Mouse (Mus musculus) activated CD4-positive, CD25-positive, alpha-beta regulatory T cell, adult 4 months (primary cell): Measurements from ENCODE around the gene Mrpl2. TPM values are rescaled to one million over a fixed set of nuclear protein-coding genes. Genes with fewer than 3 reads are reported as not detected.
A peak's percentile ranks its signal among the peaks of the same experiment; 100 is the strongest.

ENCODE experiments used
- ATAC-seq: one replicate; pipeline ENCODE4 v1.8.0; 2017
- polyA plus RNA-seq, 2 experiments: library from polyadenylated mRNA; unstranded; fragments of 100-300 nt; shearing (Covaris generic); gene quantifications; one replicate each; pipeline ENCODE4 v1.2.1; 2017

The Mrpl2 gene
- polyA plus RNA-seq, 2 experiments from 2014 or later: 67.3 to 68.4 TPM

DNA sequence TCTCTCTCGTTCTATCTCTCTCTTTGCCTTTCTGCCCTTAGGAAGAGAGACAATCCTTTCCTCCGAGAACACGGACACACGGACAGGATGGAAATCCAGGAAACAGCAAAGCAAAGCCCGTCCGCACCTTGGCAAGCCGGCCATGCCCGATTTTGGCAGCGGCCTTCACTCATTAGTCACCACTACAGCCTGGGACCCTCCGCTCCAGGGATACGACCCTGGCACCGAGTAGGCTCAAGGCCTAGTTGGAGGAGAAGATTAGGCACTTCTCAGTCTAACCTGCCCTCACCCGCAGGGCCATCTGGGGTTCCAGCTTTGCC is 17.6 kb upstream of the Mrpl2 start:
- no peak for ATAC-seq

DNA sequence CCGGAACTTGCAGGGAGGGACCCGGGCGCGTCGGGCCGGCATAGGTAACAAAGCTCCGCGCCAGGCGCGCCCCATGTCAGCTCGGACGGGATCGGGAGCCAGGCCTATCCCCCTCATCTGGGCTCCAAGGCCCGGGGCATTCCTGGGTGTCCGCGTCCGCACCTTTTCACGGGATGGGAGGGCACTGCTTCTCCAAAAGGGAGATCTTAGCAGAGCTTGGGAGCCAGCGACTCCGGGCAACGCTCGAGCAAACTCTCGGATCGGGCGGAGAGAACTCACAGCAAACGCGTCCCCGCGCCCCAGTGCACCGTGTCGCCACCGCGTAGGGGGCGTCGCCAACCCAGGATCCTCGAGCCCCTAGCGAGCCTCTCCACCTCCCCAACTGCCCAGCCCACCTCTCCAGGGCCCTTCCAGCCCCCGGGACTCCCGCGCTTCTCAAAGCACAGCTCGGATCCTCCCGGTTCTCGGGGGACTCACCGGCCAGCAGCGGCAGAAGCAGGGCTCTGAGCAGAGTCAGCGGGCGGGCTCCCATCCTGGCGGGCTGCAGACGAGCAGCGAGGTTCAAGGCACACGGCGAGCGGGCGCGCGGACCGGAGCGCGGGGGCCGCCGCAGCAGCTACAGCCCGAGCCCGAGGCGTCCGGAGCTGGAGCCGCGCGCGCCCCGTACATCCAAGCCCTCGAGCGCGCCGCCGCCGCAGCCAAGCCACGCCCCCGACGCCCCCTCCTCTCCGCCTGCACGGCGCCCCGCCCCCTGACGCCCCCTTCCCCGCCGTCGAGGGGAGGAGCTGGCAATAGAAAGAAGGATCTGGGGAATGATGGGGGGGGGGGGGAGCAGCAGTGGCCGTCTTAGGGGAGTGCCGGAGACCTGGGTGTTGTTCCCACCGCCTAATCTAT is 17.0 kb upstream of the Mrpl2 start, which contains the start of gene Ptk7:
Ptk7 (minus strand) TSS at position 714 of the 894 bp plus-strand sequence.
- ATAC-seq: no peak

DNA sequence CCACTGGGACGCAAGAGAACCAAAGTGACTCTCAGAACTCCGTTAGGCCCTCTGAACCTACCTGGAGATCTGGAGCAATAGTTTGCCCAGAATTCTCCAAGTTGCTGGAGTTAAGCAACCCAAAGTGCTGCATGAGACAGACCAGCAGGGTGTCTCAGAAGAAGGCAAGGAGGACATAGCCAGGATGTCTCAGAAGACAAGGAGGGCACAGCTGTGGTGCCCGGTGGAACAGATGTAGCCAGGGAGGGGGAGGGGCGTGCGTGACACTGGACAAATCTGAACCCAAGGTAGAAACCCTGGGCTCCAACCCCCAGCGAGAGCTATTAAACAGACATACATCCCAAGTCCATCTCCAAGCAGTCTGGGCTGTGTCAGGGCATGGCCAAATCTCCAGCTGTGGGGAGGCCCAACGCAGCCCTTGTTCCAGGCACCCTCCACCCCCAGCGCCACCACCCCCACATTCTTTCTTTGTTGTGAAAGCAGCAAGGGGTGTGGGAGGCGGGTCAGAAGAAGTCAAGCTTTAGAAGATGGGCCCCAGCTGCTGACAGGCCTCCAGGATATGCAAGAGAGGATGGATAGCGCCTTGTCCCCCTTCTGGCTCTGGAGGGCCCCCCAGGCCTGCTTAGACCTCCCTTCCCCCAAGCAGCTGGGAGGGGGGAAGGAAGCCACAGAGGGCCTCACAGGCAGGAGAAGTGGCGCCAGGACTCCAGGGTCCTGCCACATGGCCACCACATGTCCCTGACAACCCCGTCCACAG is 16.2 kb upstream of the Mrpl2 start:
- no peak for ATAC-seq

DNA sequence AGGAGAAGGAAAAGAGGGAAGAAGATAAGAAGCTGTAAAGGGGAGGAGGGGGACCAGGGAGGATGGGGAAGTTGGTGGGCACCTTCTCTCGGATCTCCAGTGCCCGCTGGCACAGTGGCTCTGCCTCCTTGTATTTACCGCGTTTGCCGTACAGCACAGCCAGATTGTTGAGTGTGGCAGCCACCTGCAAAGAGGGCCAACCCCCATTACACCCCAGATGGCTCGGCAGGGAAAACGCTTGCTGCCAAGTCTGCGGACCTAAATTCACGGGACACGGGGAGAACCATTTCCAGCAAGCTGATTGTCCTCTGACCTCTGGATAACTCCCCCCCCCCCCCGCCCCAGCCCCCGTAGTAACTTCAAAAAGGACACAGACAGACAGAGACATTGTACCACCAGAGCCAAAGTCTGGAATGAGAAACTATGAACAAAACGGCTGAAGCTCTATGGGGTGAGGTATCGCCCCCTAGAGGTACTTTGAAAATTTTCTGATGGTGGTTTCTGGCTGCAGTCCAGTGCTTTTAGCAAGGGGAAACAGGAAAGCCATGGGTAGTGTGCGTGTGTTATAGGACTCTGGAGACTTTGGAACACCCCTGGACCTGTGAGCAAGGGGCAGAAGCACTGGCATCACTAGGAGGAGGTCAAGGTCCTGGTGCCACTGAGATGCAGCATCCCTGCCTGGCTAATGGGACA is 9.1 kb upstream of the Mrpl2 start:
- no peak for ATAC-seq

DNA sequence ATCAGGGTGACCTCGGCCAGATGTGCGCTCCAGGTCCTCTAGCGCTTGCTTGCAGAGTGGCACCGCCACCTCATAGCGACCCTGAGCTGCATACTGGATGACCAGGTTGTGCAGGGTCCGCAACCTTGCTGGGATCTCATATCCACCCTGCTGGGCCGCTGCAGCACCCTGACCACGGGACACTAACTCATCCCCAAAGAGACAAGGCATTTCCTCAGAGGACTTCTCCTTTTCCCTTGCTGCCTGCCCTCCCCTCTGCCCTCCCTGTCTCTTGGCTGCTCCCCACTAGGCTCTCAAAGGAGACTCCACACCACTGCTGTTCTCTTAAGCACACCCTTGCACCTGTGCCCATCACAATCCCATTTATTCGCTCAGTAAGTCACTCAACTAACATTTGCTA is 6.1 kb upstream of the Mrpl2 start:
- ATAC-seq: no peak

DNA sequence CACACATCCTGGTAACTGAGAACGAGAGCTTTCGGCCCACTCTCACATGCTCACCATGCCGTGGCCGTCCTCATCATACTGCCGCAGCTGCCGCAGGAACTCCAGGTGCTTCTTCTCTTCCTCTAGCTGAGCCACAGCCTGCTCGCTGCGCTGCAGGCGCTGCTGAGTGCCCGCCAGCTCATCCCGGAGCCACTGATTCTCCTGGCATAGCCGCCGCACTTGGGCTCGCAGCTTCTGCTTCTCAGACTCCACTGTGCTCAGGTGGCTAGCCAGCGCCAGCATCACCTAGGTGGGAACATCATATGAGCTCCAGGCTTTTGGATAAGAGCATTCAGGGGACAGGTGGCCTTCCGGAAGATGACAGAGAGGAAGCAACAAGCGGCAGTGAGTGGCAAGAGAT is 4.0 kb upstream of the Mrpl2 start:
- no peak for ATAC-seq

DNA sequence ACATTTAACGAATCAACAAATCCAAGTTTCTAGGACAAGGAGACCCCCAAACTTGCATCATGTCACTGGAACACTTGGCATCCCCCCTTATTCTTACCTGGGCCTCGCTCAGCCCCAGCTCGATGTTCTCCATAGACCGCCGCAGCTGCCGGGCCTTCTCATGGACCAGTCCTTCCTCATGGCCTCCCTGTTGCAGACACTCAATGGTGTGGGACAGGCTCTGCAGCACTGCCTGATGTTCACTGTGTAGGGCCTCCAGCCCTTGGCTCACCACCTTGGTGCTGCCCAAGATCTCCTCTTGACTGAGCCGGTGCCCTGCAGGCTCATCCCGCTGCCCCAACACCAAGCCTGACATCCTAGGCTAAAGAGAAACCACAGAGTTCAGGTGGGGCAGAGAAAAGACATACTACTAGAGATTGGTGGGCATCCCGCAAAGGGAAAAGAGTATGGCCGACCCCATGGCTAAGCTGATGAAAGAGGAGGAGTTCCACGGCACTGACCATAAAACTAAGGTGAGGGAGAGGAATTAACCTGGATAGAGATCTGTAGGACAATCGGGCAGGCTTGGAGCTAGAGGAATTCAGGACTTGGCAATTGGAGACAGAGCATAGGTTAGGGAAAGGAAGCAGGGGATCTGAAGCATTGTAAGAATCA is 1.8 kb upstream of the Mrpl2 start:
- ATAC-seq: no peak

DNA sequence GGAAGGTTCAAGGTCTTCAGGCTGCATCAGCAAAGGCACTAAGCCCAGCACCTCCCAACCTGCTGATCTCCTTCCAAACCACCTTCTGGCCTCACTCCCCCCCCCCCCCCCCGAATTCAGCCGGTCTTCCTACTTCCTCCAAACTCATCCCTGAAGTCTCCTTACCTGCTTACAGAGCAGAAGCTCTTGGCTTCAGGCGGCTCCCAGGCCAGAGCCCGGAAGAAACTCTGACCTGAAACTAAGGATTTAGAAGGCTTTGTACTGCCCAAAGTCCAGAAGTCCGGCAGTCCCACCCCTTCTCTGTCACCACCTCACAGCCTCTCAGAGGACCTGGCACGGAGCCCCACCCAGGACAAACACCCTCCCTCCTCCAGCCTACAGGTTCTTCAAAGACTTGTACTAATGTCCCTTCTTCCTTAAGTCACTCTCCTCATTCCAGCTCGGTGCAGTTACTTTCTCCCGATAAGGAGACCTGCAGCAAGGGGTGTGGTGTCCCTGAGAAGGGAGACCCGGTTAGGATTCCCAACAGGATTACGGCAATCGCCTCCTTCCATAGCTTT is 1.0 kb upstream of the Mrpl2 start:
- no peak for ATAC-seq

DNA sequence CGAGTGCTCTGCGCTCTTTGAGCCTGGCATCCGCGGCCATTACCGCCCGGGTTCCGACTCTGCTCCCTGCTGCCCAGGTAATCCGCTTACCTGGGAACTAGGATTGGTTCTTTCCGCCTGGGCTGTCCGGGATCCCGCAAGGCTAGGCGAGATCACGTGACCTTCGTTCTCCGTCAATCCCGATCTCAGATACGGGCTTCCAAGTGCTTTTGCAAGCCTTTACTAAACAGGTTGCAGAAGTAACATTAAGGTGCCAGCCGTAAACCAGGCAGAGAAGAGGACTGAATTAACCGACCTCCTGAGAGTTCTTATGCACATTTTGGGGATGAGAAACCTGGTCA is 263 bp downstream of the Mrpl2 start:
- ATAC-seq: no peak

DNA sequence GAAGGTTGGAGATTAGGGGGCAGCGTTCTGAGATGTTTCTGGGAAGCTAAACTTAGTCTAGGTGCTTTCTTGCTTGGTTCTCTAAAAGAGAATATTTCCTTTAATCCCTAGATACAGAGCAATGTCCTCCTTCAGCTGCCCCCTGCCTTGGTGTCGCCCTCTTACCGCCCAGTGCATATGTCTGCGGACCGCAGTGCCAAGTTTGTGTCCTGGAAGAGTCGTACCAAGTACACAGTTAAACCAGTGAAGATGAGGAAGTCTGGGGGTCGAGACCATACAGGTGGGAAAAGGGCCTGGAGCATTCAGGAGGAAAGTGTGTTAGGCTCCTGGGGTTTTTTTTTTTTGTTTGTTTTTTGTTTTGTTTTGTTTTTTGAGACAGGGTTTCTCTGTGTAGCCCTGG is 1.2 kb downstream of the Mrpl2 start:
- no peak for ATAC-seq

DNA sequence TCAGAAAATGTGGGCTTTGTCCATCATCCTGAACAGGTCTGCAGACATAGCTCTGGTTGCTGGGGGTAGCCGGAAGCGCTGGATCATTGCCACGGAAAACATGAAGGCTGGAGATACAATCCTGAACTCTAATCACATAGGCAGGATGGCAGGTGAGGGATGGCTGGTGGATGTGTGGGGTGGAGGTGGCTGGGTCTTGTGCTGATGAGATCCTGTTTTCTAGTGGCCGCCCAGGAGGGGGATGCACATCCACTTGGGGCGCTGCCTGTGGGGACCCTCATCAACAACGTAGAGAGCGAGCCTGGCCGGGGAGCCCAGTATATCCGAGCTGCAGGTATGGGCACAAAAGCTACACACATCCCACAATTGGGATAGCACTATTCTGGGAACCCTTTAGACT is 2.4 kb downstream of the Mrpl2 start:
- no peak for ATAC-seq

DNA sequence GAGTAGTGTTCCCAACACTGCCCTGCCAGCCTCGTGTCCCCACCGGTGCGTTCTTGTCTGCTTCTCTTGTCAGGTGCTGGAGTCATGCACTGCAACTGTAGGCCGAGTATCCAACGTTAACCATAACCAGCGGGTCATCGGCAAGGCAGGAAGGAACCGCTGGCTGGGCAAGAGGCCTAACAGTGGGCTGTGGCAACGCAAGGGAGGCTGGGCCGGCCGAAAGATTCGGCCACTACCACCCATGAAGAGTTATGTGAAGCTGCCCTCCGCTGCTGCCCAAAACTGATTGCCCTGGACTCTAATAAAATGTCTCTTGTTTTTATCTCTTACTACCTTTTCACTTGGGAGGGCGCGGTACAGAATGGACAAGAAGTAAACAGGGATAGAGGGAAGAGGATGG is 3.8 kb downstream of the Mrpl2 start:
- ATAC-seq: no peak

DNA sequence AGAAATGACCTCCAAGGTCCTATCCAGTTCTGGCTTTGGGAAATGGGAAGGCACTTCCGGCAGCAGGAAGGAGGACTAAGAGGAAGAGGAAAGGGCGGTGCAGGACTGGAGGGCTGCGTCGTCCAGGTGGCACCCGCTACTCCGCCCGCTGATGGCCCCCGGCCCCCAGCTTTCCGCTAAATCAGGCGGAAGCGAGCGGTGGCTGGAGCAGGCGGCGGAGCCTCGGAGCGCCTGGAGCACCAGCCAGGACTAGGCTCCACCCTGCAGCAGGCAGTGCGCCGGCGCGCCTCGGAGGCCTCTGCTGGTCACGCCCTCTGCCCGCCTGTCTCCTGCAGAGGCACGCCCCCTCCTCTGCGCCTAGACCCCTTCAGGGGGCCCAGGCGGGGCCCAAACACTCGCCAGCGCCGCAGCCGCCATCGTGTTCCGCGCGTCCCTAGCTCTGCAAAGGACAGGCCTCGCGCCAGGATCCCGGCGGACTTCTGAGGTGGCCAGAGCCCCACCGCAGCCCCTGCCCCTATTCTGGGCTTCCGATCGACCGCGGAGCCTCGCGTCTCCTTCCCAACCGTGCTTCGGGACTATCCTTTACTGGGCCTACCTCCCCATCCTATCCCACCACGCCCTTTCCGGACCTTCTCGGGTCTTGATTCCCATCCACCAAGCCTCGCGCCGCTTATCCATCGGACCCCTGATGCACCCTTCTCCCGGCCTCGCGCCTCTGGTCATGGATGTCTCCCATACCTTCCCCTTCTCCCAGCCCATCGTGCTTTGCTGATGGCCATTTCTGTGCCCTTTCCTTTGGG is 4.4 kb downstream of the Mrpl2 start, which contains the start of gene Cul7:
Cul7 (plus strand) TSS at position 106 of the 800 bp plus-strand sequence.
- ATAC-seq: peak; percentile 77

DNA sequence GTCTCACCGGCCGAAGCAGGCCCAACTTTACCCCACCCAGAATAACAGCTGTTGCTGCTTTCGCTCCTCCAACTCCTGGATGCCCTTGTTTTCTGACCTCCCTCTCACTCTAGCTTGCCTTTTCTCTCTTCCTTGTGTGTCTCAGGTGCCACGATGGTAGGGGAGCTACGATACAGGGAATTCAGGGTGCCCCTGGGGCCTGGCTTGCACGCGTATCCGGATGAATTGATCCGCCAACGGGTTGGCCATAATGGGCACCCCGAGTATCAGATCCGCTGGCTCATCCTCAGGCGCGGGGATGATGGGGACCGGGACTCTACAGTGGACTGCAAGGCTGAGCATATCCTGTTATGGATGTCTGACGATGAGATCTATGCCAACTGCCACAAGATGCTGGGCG is 5.3 kb downstream of the Mrpl2 start:
- ATAC-seq: no peak

DNA sequence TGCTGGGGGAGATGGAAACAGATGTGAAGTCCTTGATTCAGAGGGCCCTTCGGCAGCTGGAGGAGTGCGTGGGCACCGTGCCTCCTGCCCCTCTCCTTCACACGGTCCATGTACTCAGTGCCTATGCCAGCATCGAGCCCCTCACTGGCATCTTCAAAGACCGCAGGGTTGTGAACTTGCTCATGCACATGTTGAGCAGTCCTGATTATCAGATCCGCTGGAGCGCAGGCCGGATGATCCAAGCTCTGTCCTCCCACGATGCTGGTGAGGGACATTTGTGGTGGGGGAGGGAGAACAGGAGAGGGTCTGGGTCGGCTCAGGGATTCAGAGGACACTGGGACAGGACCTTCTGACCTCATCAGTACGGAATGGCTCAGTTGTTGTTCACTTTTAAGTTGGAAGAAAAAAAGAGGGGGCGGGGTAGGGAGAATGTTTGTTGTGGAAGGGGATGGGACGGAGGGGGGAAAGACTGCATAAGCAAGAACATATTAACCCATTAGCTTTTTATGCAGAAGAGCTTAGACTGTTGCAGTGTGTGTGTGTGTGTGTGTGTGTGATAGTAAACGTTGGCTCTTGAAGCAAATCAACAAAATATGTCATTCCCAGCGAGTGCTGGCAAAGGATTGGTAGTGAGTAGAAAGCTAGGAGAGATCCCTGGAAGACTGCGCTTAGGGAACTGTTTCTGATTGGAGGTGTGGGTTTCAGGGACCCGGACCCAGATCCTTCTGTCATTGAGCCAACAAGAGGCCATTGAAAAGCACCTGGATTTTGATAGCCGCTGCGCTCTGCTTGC is 5.9 kb downstream of the Mrpl2 start:
- ATAC-seq: no peak

DNA sequence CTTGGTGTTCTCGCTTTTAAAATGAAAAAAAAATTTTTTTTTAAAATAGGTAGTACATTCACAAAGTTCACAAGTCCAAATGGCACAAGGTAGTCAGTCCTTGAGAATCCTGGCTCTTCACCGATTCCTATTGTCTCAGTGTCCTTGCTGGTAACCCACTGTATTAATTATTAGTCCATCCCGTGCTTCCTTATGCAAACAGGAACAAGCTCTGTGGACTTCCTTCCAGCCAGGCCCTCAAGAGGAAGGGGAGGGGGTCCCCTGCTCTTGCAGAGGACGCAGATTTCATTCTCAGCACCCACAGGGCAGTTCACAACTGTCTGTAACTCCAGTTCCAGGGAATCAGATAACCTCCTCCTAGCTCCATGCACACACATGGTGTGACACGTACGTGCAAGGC is 10.0 kb downstream of the Mrpl2 start:
- ATAC-seq: no peak

DNA sequence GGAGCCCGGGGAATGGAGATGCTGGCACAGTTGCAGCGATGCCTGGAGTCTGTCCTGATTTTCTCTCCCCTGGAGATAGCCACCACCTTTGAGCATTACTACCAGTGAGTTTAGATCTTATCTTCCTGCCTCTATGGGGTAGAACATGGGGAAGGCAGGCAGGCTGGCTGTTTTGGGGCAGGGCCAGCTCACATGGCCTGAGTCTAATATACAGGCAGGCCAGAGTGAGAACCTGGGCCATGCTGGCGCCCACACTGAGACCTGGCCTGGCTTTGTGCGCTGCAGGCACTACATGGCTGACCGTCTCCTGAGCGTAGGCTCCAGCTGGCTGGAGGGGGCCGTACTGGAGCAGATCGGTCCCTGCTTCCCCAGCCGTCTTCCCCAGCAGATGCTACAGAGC is 15.3 kb downstream of the Mrpl2 start:
- no peak for ATAC-seq

DNA sequence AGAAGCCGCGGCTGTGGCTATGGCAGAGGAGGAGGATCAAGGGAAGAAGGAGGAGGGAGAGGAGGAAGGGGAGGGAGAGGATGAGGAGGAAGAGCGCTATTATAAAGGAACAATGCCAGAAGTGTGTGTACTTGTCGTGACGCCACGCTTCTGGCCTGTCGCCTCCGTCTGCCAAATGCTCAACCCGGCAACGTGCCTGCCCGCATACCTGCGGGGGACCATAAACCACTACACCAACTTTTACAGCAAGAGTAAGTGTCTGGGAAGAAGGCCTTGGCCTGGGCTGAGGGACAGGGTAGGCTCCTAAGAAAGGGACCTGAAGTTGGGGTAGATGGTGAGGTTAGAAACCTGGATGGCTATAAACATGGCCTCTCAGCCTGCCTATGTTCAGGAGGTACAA is 16.0 kb downstream of the Mrpl2 start:
- ATAC-seq: no peak

DNA sequence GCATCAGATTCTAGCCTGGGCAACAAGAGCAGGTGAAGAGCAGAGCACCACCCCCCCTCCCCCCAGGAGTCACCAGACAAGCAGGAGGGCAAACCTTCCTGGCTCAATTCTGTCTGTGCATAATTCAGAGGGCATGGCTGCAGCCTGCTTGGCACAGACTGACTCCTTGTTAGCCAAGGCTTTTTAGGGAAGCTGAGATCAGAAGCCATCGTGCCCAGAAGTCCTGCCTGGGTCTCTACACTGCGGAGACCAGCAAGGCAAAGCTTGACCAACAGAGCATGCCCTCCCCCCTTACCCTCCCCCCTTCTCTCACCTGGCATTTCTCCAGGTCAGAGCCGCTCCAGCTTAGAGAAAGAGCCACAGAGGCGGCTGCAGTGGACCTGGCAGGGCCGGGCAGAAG is 16.7 kb downstream of the Mrpl2 start:
- no peak for ATAC-seq

DNA sequence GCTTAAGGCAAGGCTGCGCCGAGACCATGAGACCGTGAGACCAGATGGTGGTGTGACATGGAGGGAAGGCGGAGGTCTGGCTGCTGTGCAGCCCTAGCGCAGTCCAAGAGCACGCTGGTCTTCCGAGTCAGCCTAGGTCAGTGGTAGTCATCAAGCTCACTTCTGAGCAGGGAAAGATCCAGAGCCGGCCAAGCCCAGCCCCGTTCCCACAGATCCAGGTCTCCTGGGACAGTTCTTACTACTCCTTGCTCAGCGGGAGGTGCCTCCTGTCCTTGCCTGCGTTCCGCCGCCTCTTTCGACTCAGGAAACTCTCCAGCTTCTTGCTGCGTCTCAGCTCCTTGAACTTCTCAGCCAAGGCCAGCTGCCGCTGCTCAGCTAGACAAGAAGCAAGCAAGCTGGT is 21.7 kb downstream of the Mrpl2 start:
- no peak for ATAC-seq

DNA sequence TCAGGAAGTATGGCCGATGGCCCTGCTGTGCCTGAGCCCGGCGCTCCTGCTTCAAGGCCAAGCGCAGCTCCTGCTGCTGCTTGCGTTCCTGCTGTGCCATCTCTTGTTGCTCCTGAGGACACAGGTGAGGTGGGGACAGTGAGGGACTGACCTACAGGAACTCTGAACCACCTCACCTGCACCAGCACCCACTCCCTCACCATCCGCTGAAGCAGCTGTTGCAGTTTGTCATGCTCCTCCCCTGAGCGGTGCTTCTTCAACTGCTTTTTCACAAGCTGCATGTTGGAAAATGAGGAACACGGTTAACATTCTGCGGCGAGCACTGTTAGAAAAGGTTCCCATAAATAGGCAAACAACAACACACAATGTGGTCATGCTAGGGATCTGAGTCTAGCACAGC is 23.9 kb downstream of the Mrpl2 start:
- no peak for ATAC-seq
